Mouse (Mus musculus) liver, embryonic 14.5 days (tissue): ENCODE data around the gene Parp11. TPM values are rescaled to one million over a fixed set of nuclear protein-coding genes. Genes with fewer than 3 reads are reported as not detected.
A peak's percentile ranks its signal among the peaks of the same experiment; 100 is the strongest.

Source experiments
- ATAC-seq: fragments of 200-750 bp; cut with Nextera tagmentation; 2 replicates; pipeline ENCODE4 v1.8.0; 2017; ENCODE audit warnings: moderate number of reproducible peaks, mild to moderate bottlenecking, moderate library complexity; ENCODE audit not compliant: insufficient read depth
- DNase-seq, 3 experiments: peaks; one replicate each; pipeline ENCODE4 v3.0.0-alpha.2; 2012 to 2013; ENCODE audit warnings: low read depth in 3 of 3, low spot score in 3 of 3
- H3K27ac ChIP-seq: fragments of 300-500 bp; sonication (generic); 2 replicates; pipeline ENCODE4 v1.5.1; 2014; ENCODE audit warnings: moderate library complexity, mild to moderate bottlenecking, control low read depth, inconsistent platforms
- H3K27me3 ChIP-seq: fragments of 300-500 bp; sonication (generic); 2 replicates; pipeline ENCODE4 v1.6.1; 2014; ENCODE audit warnings: mild to moderate bottlenecking, low read length, moderate library complexity; ENCODE audit not compliant: control insufficient read depth, insufficient read depth
- H3K36me3 ChIP-seq: fragments of 300-500 bp; sonication (generic); replicated peaks from 2 replicates; pipeline ENCODE4 v1.6.1; 2014; ENCODE audit warnings: low read depth; ENCODE audit not compliant: control insufficient read depth, insufficient read depth
- H3K4me1 ChIP-seq, 2 experiments: fragments of 200-500 bp in 1 of 2; fragments of 300-500 bp in 1 of 2; sonication (generic) in 1 of 2; replicated peaks; 2 replicates each; pipeline ENCODE4 v1.6.1; 2012 to 2014; ENCODE audit warnings: antibody characterized with exemption in 1 of 2, inconsistent platforms in 1 of 2, low read length in 1 of 2; ENCODE audit not compliant: control insufficient read depth in 2 of 2, insufficient read depth in 2 of 2
- H3K4me2 ChIP-seq: fragments of 300-500 bp; sonication (generic); 2 replicates; pipeline ENCODE4 v1.6.1; 2014; ENCODE audit warnings: low read depth, mild to moderate bottlenecking, control low read depth, moderate library complexity
- H3K4me3 ChIP-seq, 2 experiments: fragments of 200-500 bp in 1 of 2; fragments of 300-500 bp in 1 of 2; sonication (generic) in 1 of 2; 2 replicates each; pipeline ENCODE4 v1.5.1; 2012 to 2014; ENCODE audit warnings: low read depth in 2 of 2, low read length in 2 of 2, mild to moderate bottlenecking in 2 of 2, control low read depth in 1 of 2, inconsistent platforms in 1 of 2, moderate library complexity in 1 of 2; ENCODE audit not compliant: insufficient read depth in 1 of 2
- H3K9ac ChIP-seq: fragments of 300-500 bp; sonication (generic); replicated peaks from 2 replicates; pipeline ENCODE4 v1.6.1; 2014; ENCODE audit warnings: mild to moderate bottlenecking, control low read depth, moderate library complexity
- H3K9me3 ChIP-seq: fragments of 300-500 bp; sonication (generic); 2 replicates; pipeline ENCODE4 v1.6.1; 2016; ENCODE audit warnings: low read length, mixed read lengths; ENCODE audit not compliant: control insufficient read depth
- CTCF ChIP-seq: IDR thresholded peaks from 2 replicates; pipeline ENCODE4 v1.5.1; 2016; ENCODE audit warnings: antibody characterized with exemption, low read depth, control low read depth
- EP300 ChIP-seq: IDR thresholded peaks from 2 replicates; pipeline ENCODE4 v1.6.1; 2016; ENCODE audit warnings: antibody characterized with exemption, low read depth
- WGBS: fragments of 180-500 bp; shearing (Covaris S2); extraction: QIAGEN DNeasy Blood & Tissue Kit; methylation state at CpG from one replicate; pipeline ENCODE4 v1.1.7; 2014; ENCODE audit not compliant: insufficient replicate concordance; 5-methylcytosine and 5-hydroxymethylcytosine counted together
- polyA plus RNA-seq, 2 experiments: library from polyadenylated mRNA; depleted of rRNA in 1 of 2; stranded (reverse) in 1 of 2; unstranded in 1 of 2; fragments of >200 nt; fragmentation: Nextera tagmentation in 1 of 2; extraction: Ambion mirVana in 1 of 2; gene quantifications; 2 replicates each; pipeline versions ENCODE4 v1.2.1 to v1.2.3; 2012 to 2014

Parp11 gene
- polyA plus RNA-seq, 2 experiments = 5.0 to 5.7 TPM

GRCm38 (mm10) chr6:127524442-127524841 is 77.8 kb downstream of the Parp11 start:
- Histone ChIP-seq H3K4me1 (peaks cover 0 to 4% of the 10 kb centered on the region in 2 experiments; a peak in 2 of 4 replicates), H3K4me3 (no peak overlapping the region), H3K27ac (no peak overlapping the region), H3K9me3 (no peaks in the 10 kb centered on the region), H3K36me3 (no peaks in the 10 kb centered on the region), H3K4me2 (no peak overlapping the region), H3K27me3 (no peaks in the 10 kb centered on the region), H3K9ac (no peak overlapping the region)
- peak; percentile 85 for TF ChIP-seq CTCF
- no peak for TF ChIP-seq EP300
- ATAC-seq = no peak
- DNase-seq = peak; percentile 38 to 47 (median 40)
- WGBS = 11% methylated on average over 8 of the region's 8 CpGs

DNA sequence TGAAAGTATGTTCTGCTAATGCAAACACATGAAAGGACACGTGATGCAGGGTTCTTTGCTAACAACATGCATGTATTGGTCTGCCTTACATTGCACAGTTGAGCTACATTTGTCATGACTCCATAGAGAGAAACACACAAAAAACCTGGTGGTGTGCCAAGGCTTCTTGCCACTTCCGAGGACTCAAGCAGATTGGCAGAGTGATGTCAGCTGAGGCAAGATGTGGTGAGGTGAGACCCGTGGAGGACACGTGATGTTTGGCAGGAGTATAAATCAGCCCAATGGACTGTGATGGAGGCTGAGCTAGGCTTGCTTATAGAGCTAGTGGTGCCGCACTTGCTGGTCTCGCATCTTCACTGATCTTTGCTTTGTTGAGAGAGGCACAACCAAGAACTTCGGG is 82.0 kb downstream of the Parp11 start:
- H3K4me3 ChIP-seq = no peak overlapping the region
- no peak overlapping the region for H3K27ac ChIP-seq
- H3K4me1 ChIP-seq = peaks cover 0 to 8% of the 10 kb centered on the region in 2 experiments; a peak in 2 of 4 replicates
- ATAC-seq = no peak
- TF ChIP-seq EP300 (no peak), CTCF (no peak)
- no peaks in the 10 kb centered on the region for H3K36me3 ChIP-seq
- no peak overlapping the region for H3K9ac ChIP-seq
- no peaks in the 10 kb centered on the region for H3K27me3 ChIP-seq
- 57% methylated on average over 7 of the region's 7 CpGs for WGBS
- H3K9me3 ChIP-seq = no peaks in the 10 kb centered on the region
- no peak for DNase-seq
- H3K4me2 ChIP-seq = no peak overlapping the region

DNA sequence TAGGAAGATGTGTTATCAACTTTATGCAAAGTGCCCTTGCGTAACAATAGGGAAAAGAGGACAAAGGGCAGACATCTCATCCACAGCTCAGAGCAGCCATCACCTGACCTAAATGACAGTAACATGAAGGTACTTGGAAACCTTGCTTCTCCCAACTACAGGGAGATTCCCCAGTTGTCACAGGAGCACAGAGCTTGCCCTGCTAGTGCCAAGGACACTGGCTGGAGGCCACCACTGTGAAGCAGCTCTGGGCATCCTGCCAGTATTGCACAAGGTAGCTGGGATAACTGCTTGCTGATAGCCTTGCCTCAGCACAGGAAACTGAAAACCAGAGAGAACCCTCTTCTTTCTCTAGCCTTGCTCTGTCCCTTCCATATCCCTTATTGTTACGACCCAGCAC is 82.8 kb downstream of the Parp11 start:
- WGBS = 43% methylated on average over 2 of the region's 2 CpGs
- Histone ChIP-seq H3K9me3 (no peaks in the 10 kb centered on the region), H3K27me3 (no peaks in the 10 kb centered on the region), H3K36me3 (no peaks in the 10 kb centered on the region), H3K4me2 (no peak overlapping the region), H3K27ac (no peak overlapping the region), H3K4me1 (peaks cover 0 to 8% of the 10 kb centered on the region in 2 experiments; a peak in 2 of 4 replicates), H3K4me3 (no peak overlapping the region), H3K9ac (no peak overlapping the region)
- ATAC-seq (peak; percentile 50; the same call in 1 of the 2 replicates), DNase-seq (peak; percentile 10 to 12 (median 11))
- TF ChIP-seq EP300 (no peak), CTCF (no peak)

DNA sequence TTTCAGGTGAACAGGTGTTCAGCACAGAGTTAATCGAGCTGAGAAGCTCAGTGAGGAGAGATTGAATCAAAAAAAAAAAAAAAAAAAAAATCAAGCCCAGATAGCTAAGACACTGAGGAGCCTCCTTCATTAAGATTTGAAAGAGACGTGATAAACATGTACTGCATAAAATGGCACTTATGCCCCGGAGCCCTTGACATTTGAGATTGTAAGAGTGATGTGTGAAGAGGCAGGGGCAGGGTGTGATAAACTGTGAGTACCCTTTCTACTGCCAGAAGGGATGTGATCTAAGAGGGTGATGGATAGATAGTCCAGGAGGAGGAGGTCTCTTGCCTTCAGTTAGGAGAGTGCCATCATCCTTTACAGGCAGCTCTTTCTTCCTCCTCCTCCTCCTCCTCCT is 83.6 kb downstream of the Parp11 start:
- no peak overlapping the region for H3K4me2 ChIP-seq
- no peaks in the 10 kb centered on the region for H3K27me3 ChIP-seq
- TF ChIP-seq EP300 = no peak
- TF ChIP-seq CTCF = no peak
- no peaks in the 10 kb centered on the region for H3K9me3 ChIP-seq
- H3K36me3 ChIP-seq = no peaks in the 10 kb centered on the region
- no peak overlapping the region for H3K4me3 ChIP-seq
- no peak for ATAC-seq
- H3K9ac ChIP-seq = no peak overlapping the region
- no peak for DNase-seq
- H3K27ac ChIP-seq = no peak overlapping the region
- peaks cover 0 to 8% of the 10 kb centered on the region in 2 experiments; a peak in 2 of 4 replicates for H3K4me1 ChIP-seq
- 37% methylated on average over 3 of the region's 3 CpGs for WGBS

DNA sequence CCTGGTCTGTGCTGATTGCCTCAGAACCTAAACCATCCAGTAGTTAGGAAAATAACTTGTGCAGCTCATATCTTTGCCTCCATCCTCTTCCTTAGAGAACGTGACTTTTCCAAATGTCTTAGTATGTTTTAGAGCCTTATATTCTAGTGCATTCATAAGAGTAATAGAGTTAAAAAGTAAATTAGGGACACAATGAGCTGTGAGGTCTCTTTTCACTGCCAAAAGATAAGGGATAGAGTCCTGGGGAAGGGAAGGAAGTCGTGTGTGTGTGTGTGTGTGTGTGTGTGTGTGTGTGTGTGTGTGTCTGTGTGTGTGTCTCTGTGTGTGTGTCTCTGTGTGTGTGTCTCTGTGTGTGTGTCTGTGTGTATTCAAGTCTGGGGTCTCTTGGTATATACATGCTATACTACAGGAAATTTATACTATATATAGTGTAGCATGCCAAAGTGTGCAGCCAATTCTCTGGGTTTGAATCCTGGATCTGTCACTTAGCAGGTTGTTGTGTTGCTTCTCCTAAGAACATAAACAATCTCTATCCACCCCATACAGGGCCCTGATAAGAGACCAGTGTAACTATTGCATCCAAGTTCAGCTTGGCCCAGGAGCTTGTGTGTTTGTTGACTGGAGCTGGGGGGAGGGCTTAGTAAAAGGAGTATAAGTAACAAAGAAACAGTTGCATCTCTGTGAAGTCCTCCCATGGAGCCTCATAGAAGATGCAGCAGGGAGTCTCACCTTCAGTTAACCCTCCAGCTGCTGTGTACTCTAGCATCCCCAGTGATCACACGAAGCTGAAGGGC is 85.0 kb downstream of the Parp11 start:
- Histone ChIP-seq H3K27me3 (no peaks in the 10 kb centered on the region), H3K36me3 (no peaks in the 10 kb centered on the region), H3K9me3 (no peaks in the 10 kb centered on the region), H3K27ac (no peak overlapping the region), H3K9ac (no peak overlapping the region), H3K4me2 (no peak overlapping the region), H3K4me3 (no peak overlapping the region), H3K4me1 (peaks cover 0 to 8% of the 10 kb centered on the region in 2 experiments; a peak in 2 of 4 replicates)
- TF ChIP-seq CTCF (no peak), EP300 (no peak)
- ATAC-seq (no peak), DNase-seq (no peak)
- 25% methylated on average over 3 of the region's 3 CpGs for WGBS
